Mouse (Mus musculus): ENCODE measurements around the gene Alg2. TPM values are rescaled to one million over a fixed set of nuclear protein-coding genes. Genes with fewer than 3 reads are reported as not detected.

Alg2 gene
- polyA plus RNA-seq, 1 experiment from 2014 or later, result 28.5 TPM

- peak overlapping the region; percentile 99 for H3K4me2 ChIP-seq (ENCODE audit: low read depth, low read length)
- H3K4me3 ChIP-seq (ENCODE audit: low read length), result peak overlapping the region; percentile 78
- peaks cover 6% of the 10 kb centered on the region; the same call in 1 of the 2 replicates for H3K4me1 ChIP-seq (ENCODE audit: control insufficient read depth, insufficient read depth, low read length)
- peak overlapping the region; percentile 81 for H3K27ac ChIP-seq (ENCODE audit: low read length)
- peak; percentile 81 for ATAC-seq (replicated peaks; ENCODE audit: extremely low read depth, insufficient read depth, low FRiP score)
- peak overlapping the region; percentile 89 for H3K9ac ChIP-seq (ENCODE audit: low read length)
- no peaks in the 10 kb centered on the region for H3K27me3 ChIP-seq (ENCODE audit: control insufficient read depth, insufficient read depth, low read length)
- H3K36me3 ChIP-seq (ENCODE audit: control insufficient read depth, insufficient read depth), result no peaks in the 10 kb centered on the region
- under 1% methylated on average over 33 of the region's 33 CpGs for WGBS
- H3K9me3 ChIP-seq (replicated peaks; ENCODE audit: control insufficient read depth, low read length), result no peaks in the 10 kb centered on the region
These were observed 36.5 kb downstream of the Alg2 start for GRCm38 (mm10) chr4:47437365-47438340.

- no peak overlapping the region for H3K27ac ChIP-seq (ENCODE audit: low read length)
- no peaks in the 10 kb centered on the region for H3K9me3 ChIP-seq (replicated peaks; ENCODE audit: control insufficient read depth, low read length)
- H3K27me3 ChIP-seq (ENCODE audit: control insufficient read depth, insufficient read depth, low read length), result no peaks in the 10 kb centered on the region
- H3K4me2 ChIP-seq (ENCODE audit: low read depth, low read length), result peak overlapping the region; percentile 16; the same call in 1 of the 2 replicates
- H3K36me3 ChIP-seq (ENCODE audit: control insufficient read depth, insufficient read depth), result no peaks in the 10 kb centered on the region
- H3K4me1 ChIP-seq (ENCODE audit: control insufficient read depth, insufficient read depth, low read length), result peaks cover 6% of the 10 kb centered on the region; the same call in 1 of the 2 replicates
- WGBS, result 51% methylated on average over 28 of the region's 28 CpGs
- H3K4me3 ChIP-seq (ENCODE audit: low read length), result no peak overlapping the region
- no peak for ATAC-seq (replicated peaks; ENCODE audit: extremely low read depth, insufficient read depth, low FRiP score)
- no peak overlapping the region for H3K9ac ChIP-seq (ENCODE audit: low read length)
These were observed 38.4 kb downstream of the Alg2 start for GRCm38 (mm10) chr4:47435566-47436360.

GRCm38 (mm10) chr4:47435131-47435530 lies 39.0 kb downstream of the Alg2 start:
- no peak for ATAC-seq (replicated peaks; ENCODE audit: extremely low read depth, insufficient read depth, low FRiP score)
- H3K4me2 ChIP-seq (ENCODE audit: low read depth, low read length), result no peak overlapping the region
- 70% methylated on average over 12 of the region's 12 CpGs for WGBS
- H3K36me3 ChIP-seq (ENCODE audit: control insufficient read depth, insufficient read depth), result no peaks in the 10 kb centered on the region
- no peak overlapping the region for H3K9ac ChIP-seq (ENCODE audit: low read length)
- peaks cover 6% of the 10 kb centered on the region; the same call in 1 of the 2 replicates for H3K4me1 ChIP-seq (ENCODE audit: control insufficient read depth, insufficient read depth, low read length)
- H3K4me3 ChIP-seq (ENCODE audit: low read length), result no peak overlapping the region
- H3K27ac ChIP-seq (ENCODE audit: low read length), result no peak overlapping the region
- H3K27me3 ChIP-seq (ENCODE audit: control insufficient read depth, insufficient read depth, low read length), result no peaks in the 10 kb centered on the region
- H3K9me3 ChIP-seq (replicated peaks; ENCODE audit: control insufficient read depth, low read length), result no peaks in the 10 kb centered on the region

- H3K4me2 ChIP-seq (ENCODE audit: low read depth, low read length), result no peak overlapping the region
- H3K4me3 ChIP-seq (ENCODE audit: low read length), result no peak overlapping the region
- no peak overlapping the region for H3K9ac ChIP-seq (ENCODE audit: low read length)
- ATAC-seq (replicated peaks; ENCODE audit: extremely low read depth, insufficient read depth, low FRiP score), result no peak
- no peaks in the 10 kb centered on the region for H3K36me3 ChIP-seq (ENCODE audit: control insufficient read depth, insufficient read depth)
- H3K27ac ChIP-seq (ENCODE audit: low read length), result no peak overlapping the region
- peaks cover 4% of the 10 kb centered on the region; the same call in 1 of the 2 replicates for H3K4me1 ChIP-seq (ENCODE audit: control insufficient read depth, insufficient read depth, low read length)
- no peaks in the 10 kb centered on the region for H3K9me3 ChIP-seq (replicated peaks; ENCODE audit: control insufficient read depth, low read length)
- WGBS, result 81% methylated on average over 7 of the region's 7 CpGs
- H3K27me3 ChIP-seq (ENCODE audit: control insufficient read depth, insufficient read depth, low read length), result no peaks in the 10 kb centered on the region
These were observed 41.4 kb downstream of the Alg2 start for GRCm38 (mm10) chr4:47432766-47433165.

GRCm38 (mm10) chr4:47431081-47431480 lies 43.1 kb downstream of the Alg2 start:
- Histone ChIP-seq H3K9ac (ENCODE audit: low read length) (no peak overlapping the region), H3K4me1 (ENCODE audit: control insufficient read depth, insufficient read depth, low read length) (no peaks in the 10 kb centered on the region)

GRCm38 (mm10) chr4:47430557-47430956 lies 43.6 kb downstream of the Alg2 start:
- Histone ChIP-seq H3K4me3 (ENCODE audit: low read length) (no peak overlapping the region), H3K4me2 (ENCODE audit: low read depth, low read length) (no peak overlapping the region), H3K27ac (ENCODE audit: low read length) (no peak overlapping the region), H3K9me3 (replicated peaks; ENCODE audit: control insufficient read depth, low read length) (no peaks in the 10 kb centered on the region), H3K27me3 (ENCODE audit: control insufficient read depth, insufficient read depth, low read length) (no peaks in the 10 kb centered on the region), H3K4me1 (ENCODE audit: control insufficient read depth, insufficient read depth, low read length) (no peaks in the 10 kb centered on the region), H3K36me3 (ENCODE audit: control insufficient read depth, insufficient read depth) (no peaks in the 10 kb centered on the region), H3K9ac (ENCODE audit: low read length) (no peak overlapping the region)
- 49% methylated on average over 6 of the region's 6 CpGs for WGBS
- no peak for ATAC-seq (replicated peaks; ENCODE audit: extremely low read depth, insufficient read depth, low FRiP score)

More at GRCm38 (mm10) chr4:47431081-47431480, 43.1 kb downstream of the Alg2 start:
- WGBS, result 91% methylated on average over 5 of the region's 5 CpGs
- Histone ChIP-seq H3K36me3 (ENCODE audit: control insufficient read depth, insufficient read depth) (no peaks in the 10 kb centered on the region), H3K27ac (ENCODE audit: low read length) (no peak overlapping the region), H3K4me3 (ENCODE audit: low read length) (no peak overlapping the region), H3K4me2 (ENCODE audit: low read depth, low read length) (no peak overlapping the region), H3K9me3 (replicated peaks; ENCODE audit: control insufficient read depth, low read length) (no peaks in the 10 kb centered on the region), H3K27me3 (ENCODE audit: control insufficient read depth, insufficient read depth, low read length) (no peaks in the 10 kb centered on the region)
- ATAC-seq (replicated peaks; ENCODE audit: extremely low read depth, insufficient read depth, low FRiP score), result no peak

- H3K36me3 ChIP-seq (ENCODE audit: control insufficient read depth, insufficient read depth), result no peaks in the 10 kb centered on the region
- 56% methylated on average over 3 of the region's 3 CpGs for WGBS
- H3K4me1 ChIP-seq (ENCODE audit: control insufficient read depth, insufficient read depth, low read length), result no peaks in the 10 kb centered on the region
- no peaks in the 10 kb centered on the region for H3K9me3 ChIP-seq (replicated peaks; ENCODE audit: control insufficient read depth, low read length)
- H3K9ac ChIP-seq (ENCODE audit: low read length), result no peak overlapping the region
- no peak overlapping the region for H3K4me2 ChIP-seq (ENCODE audit: low read depth, low read length)
- H3K27me3 ChIP-seq (ENCODE audit: control insufficient read depth, insufficient read depth, low read length), result no peaks in the 10 kb centered on the region
- no peak overlapping the region for H3K27ac ChIP-seq (ENCODE audit: low read length)
- no peak for ATAC-seq (replicated peaks; ENCODE audit: extremely low read depth, insufficient read depth, low FRiP score)
- no peak overlapping the region for H3K4me3 ChIP-seq (ENCODE audit: low read length)
These were observed 46.5 kb downstream of the Alg2 start for GRCm38 (mm10) chr4:47427606-47428005.

GRCm38 (mm10) chr4:47425247-47425830 lies 48.8 kb downstream of the Alg2 start:
- ATAC-seq (replicated peaks; ENCODE audit: extremely low read depth, insufficient read depth, low FRiP score), result peak; percentile 43; the same call in 1 of the 2 replicates
- no peaks in the 10 kb centered on the region for H3K9me3 ChIP-seq (replicated peaks; ENCODE audit: control insufficient read depth, low read length)
- H3K4me3 ChIP-seq (ENCODE audit: low read length), result no peak overlapping the region
- H3K9ac ChIP-seq (ENCODE audit: low read length), result no peak overlapping the region
- no peaks in the 10 kb centered on the region for H3K4me1 ChIP-seq (ENCODE audit: control insufficient read depth, insufficient read depth, low read length)
- H3K27ac ChIP-seq (ENCODE audit: low read length), result peak overlapping the region; percentile 40; the same call in 1 of the 2 replicates
- 89% methylated on average over 16 of the region's 16 CpGs for WGBS
- no peaks in the 10 kb centered on the region for H3K27me3 ChIP-seq (ENCODE audit: control insufficient read depth, insufficient read depth, low read length)
- H3K36me3 ChIP-seq (ENCODE audit: control insufficient read depth, insufficient read depth), result no peaks in the 10 kb centered on the region
- no peak overlapping the region for H3K4me2 ChIP-seq (ENCODE audit: low read depth, low read length)
